Mouse (Mus musculus): Measurements from ENCODE around the gene Tph2.

- TF ChIP-seq SRF (IDR thresholded peaks at IDR 0.05; ENCODE audit: control insufficient read depth, insufficient read length, low read depth) (no peak), POLR2AphosphoS2 (IDR thresholded peaks at IDR 0.05; ENCODE audit: insufficient read length, low read depth) (no peak), USF1 (IDR thresholded peaks at IDR 0.05; ENCODE audit: low read depth) (no peak), POLR2A (IDR thresholded peaks at IDR 0.05; ENCODE audit: insufficient read length, low read depth) (no peak), MYOG (IDR thresholded peaks at IDR 0.05; ENCODE audit: control insufficient read depth in 1 of 3, insufficient read depth in 1 of 3, insufficient read length in 2 of 3, low read depth in 2 of 3) (no peak), TCF12 (IDR thresholded peaks at IDR 0.05; ENCODE audit: insufficient read depth, poor library complexity, severe bottlenecking) (no peak), MYOD1 (IDR thresholded peaks at IDR 0.05; ENCODE audit: control insufficient read depth in 1 of 3, insufficient read length in 2 of 3, low read depth in 2 of 3) (no peak), CEBPB (IDR thresholded peaks at IDR 0.05; ENCODE audit: insufficient read depth, poor library complexity, severe bottlenecking) (no peak), E2F4 (IDR thresholded peaks at IDR 0.05; ENCODE audit: insufficient read depth) (no peak), MAX (IDR thresholded peaks at IDR 0.05; ENCODE audit: low read depth) (no peak), TCF3 (IDR thresholded peaks at IDR 0.05; ENCODE audit: insufficient read length, low read depth) (no peak), REST (IDR thresholded peaks at IDR 0.05; ENCODE audit: insufficient read depth, insufficient read length) (no peak)
Measured at GRCm38 (mm10) chr10:115160289-115160688, 24.5 kb downstream of the Tph2 start.
